8 mouse cellular contexts compared by ENCODE assay signal in the genomic region with DNA sequence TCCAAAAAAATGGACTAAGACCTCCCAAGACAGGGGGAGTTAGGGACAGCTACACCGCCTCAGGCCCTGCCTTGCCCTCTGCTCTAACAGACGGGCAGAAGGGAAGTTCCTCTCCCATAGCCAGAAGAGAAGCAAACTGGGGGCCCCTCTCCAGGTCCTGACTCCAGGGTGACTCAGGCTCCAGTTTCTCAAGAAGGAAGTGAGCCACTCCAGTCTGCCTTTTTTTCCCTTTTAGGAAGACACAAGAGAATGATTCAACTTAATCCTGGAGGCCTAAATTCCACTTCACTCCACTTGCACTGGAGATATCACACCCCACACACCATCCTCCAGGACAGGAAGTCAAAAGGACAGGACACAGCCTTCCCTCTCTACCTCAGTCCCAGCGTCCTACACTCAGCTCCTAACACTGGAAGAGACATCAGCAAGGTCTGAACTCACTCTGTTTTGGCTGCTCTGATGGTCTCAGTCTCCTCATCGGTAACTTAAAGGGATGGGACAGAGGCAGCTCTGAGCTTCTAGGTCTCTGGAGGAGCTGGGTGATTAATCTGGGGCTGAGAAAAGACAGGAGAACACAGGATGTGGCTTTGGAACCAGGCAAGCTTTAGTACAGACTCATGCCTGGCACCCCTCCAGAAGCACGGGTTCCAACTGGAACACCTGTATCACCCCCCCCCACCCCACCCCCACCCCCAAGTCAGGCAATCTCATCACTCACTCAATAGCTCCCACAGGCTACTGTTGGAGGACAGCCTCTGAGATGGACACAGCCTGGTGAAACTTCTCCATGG. TPM values are rescaled to one million over a fixed set of nuclear protein-coding genes. Genes with fewer than 3 reads are reported as not detected.
A peak's percentile ranks its signal among the peaks of the same experiment; 100 is the strongest.
DNase-seq lines count a peak whose midpoint lies in the region; ATAC-seq and TF ChIP-seq lines count a peak whose summit lies in the region.

No protein-coding gene starts in this region.

- no peak for TF ChIP-seq POLR2A in kidney, adult 2 months (IDR thresholded peaks at IDR 0.05; ENCODE audit: low read depth, low read length)

- peak; percentile 26 for DNase-seq in kidney, adult 2 months
- DNase-seq in kidney, adult 8-10 months, result no peak
- peak; percentile 62 for DNase-seq in adipocyte (ENCODE audit: low spot score)
- no peak for DNase-seq in hindbrain, embryonic 14.5 days (ENCODE audit: low spot score)
- no peak for DNase-seq in layer of hippocampus, adult 8-10 months (ENCODE audit: low spot score in 2 of 2)
- DNase-seq in retina, postnatal 1 day, result no peak
- DNase-seq in spleen, postnatal 10 days (ENCODE audit: low spot score in 2 of 2), result no peak

- ATAC-seq in hindbrain, embryonic 14.5 days (ENCODE audit: low FRiP score), result no peak
- ATAC-seq in megakaryocyte progenitor cell, adult 5-6 weeks (replicated peaks; ENCODE audit: poor library complexity), result peak; percentile 72

- H3K9me3 ChIP-seq in hindbrain, embryonic 14.5 days (ENCODE audit: control insufficient read depth, low read length), result 0 out of 2 replicates have a peak, but pooled peaks cover 8% of the 10 kb centered on the region

- H3K27ac ChIP-seq in kidney, adult 2 months (ENCODE audit: insufficient read depth, low read depth, low read length), result peak overlapping the region; percentile 62
- peak overlapping the region; percentile 21; the same call in 1 of the 2 replicates for H3K27ac ChIP-seq in hindbrain, embryonic 14.5 days

- no peak overlapping the region for H3K4me2 ChIP-seq in hindbrain, embryonic 14.5 days (replicated peaks)

- H3K9ac ChIP-seq in hindbrain, embryonic 14.5 days, result no peak overlapping the region

- 48% methylated on average over 5 of the region's 5 CpGs for WGBS in kidney, adult 2 months
- WGBS in hindbrain, embryonic 14.5 days, result 73% methylated on average over 5 of the region's 5 CpGs

- no peaks in the 10 kb centered on the region for H3K27me3 ChIP-seq in kidney, adult 2 months (replicated peaks; ENCODE audit: control insufficient read depth, insufficient read depth, low read length)
- no peaks in the 10 kb centered on the region for H3K27me3 ChIP-seq in hindbrain, embryonic 14.5 days (ENCODE audit: control insufficient read depth, insufficient read depth, low read length)

- peaks cover 19% of the 10 kb centered on the region for H3K4me1 ChIP-seq in kidney, adult 2 months (ENCODE audit: control insufficient read depth, insufficient read depth, low read length)
- H3K4me1 ChIP-seq in hindbrain, embryonic 14.5 days (replicated peaks; ENCODE audit: control insufficient read depth, insufficient read depth, low read length), result peaks cover 23% of the 10 kb centered on the region

- TF ChIP-seq CTCF in kidney, adult 2 months (conservative IDR thresholded peaks at IDR 0.05; ENCODE audit: insufficient read depth, insufficient read length, low read depth, low read length), result no peak

- H3K36me3 ChIP-seq in kidney, adult 2 months (ENCODE audit: control insufficient read depth, insufficient read depth, low read length), result no peaks in the 10 kb centered on the region
- H3K36me3 ChIP-seq in hindbrain, embryonic 14.5 days (replicated peaks; ENCODE audit: control insufficient read depth, insufficient read depth), result no peaks in the 10 kb centered on the region

- no peak overlapping the region for H3K4me3 ChIP-seq in kidney, adult 2 months (ENCODE audit: insufficient read depth, low read depth, low read length)
- no peak overlapping the region for H3K4me3 ChIP-seq in hindbrain, embryonic 14.5 days (replicated peaks; ENCODE audit: low read length)

RNA-seq across cellular contexts. Expression of a gene that starts 31.0 kb away (rescaled TPM):
- polyA plus RNA-seq in kidney, adult 2 months (2012; rRNA removed), result 31.3 and 32.6 TPM in 2 replicates
- polyA plus RNA-seq in hindbrain, embryonic 14.5 days (2014; fragmentation: Nextera tagmentation; extraction: Ambion mirVana), result 9.9 and 10.0 TPM in 2 replicates
- 14.8 and 17.2 TPM in 2 replicates for total RNA-seq in megakaryocyte progenitor cell, adult 5-6 weeks (2015)
- total RNA-seq in megakaryocyte progenitor cell, adult 5-6 weeks (2017), result 17.8 and 19.4 TPM in 2 replicates
- total RNA-seq in layer of hippocampus, adult 8-10 months (2022), result 100 to 1,000 TPM in 1 of 4 experiments, 10 to 100 TPM in 3; 79.9 to 104 (median 90.3) TPM

Comparison
In these comparisons a context has a peak if more than half of its experiments do, and no peak if none do; other contexts are left out.
1. DNase-seq: peak in kidney, adult 2 months (single experiment) and adipocyte (single experiment); none in kidney, adult 8-10 months (0 of 2), hindbrain, embryonic 14.5 days (single experiment), layer of hippocampus, adult 8-10 months (0 of 2), retina, postnatal 1 day (single experiment) and spleen, postnatal 10 days (0 of 2).